Mouse (Mus musculus): ENCODE measurements around the gene Mlph.

DNA sequence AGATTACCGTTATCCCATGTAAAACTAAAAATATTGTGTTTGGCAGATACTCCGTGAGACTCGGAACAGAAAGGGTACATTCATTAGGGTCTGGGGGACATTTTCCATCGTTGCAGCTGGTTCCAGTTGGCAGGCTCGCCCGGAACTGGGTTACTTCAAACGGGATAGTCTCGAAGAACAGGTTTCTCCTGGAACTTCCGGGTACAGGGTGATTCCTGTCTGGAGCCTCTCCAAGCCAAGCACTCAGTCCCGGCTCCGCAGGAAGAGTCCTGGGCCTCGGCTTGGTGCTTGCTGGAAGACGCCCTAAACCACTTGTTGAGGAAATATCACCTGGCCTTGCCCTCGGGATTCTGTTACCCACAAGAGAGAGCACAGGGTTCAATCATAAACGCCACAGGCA lies 12.4 kb downstream of the Mlph start:
- TF ChIP-seq ZC3H11A (IDR thresholded peaks at IDR 0.05; ENCODE audit: borderline replicate concordance, low read depth, low read length) (no peak), MAFK (IDR thresholded peaks at IDR 0.05; ENCODE audit: insufficient read depth, low read depth, low read length) (no peak), CHD2 (IDR thresholded peaks at IDR 0.05; ENCODE audit: low read depth, low read length) (no peak), ZNF384 (IDR thresholded peaks at IDR 0.05; ENCODE audit: low read depth, low read length) (no peak)
